In the genomic region with DNA sequence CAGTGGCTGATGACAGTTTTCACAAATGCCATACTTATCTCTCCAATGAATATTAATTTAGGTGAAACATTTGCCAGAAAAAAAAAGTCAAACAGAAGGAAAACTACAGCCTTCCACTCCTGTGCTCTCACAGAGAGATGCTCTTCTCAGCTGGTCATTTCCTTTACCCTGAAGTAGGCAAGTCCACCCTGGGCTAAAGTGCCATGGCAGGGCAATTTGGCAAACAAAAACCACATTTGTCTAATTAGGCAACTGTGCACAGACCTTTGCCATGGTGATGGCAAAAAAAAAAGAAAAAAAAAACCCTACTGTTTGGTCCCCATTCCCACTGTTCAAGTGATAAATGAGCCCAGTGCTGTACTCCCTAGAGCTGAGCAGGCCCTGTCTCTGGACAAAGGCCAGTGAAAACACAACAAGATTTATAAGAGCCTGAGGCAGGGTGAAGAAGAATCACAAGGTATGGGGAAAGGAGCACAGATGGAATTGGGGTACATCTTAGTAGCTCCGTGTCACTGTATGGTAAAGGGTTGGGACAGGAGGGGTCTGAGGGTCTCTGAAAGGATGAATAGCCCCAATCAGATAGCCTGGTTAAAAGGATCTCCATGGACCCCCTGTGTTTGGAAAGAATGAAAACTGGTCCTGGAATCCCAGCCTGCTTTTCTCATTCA, we compare ENCODE assay signal across 18 mouse cellular contexts.
DNase-seq lines count a peak whose midpoint lies in the region; ATAC-seq and TF ChIP-seq lines count a peak whose summit lies in the region.
"Had no signal": no experiment of that assay in that cellular context is flagged by ENCODE, and none has a peak within 500 bp of the region (broad histone marks: within the 10 kb centered on the region; RNA-seq: fewer than 3 reads in every experiment).

No protein-coding gene starts in this region.

- DNase-seq in lung, embryonic 14.5 days = peak; percentile 19
- no peak for DNase-seq in lung, postnatal 4 days
- peak; percentile 45 for DNase-seq in embryo, embryonic 11 days
- DNase-seq in spleen, postnatal 36 days (ENCODE audit: low spot score in 2 of 2) = no peak
- no peak for DNase-seq in layer of hippocampus, adult 8-10 months (ENCODE audit: low spot score in 2 of 2)
- DNase-seq: cerebellum, adult 18-20 months; heart, postnatal 36 days; kidney, postnatal 14 days; thymus, adult 18-20 months had no signal

- H3K36me3 ChIP-seq in lung, embryonic 14.5 days (ENCODE audit: insufficient read depth) = no peaks in the 10 kb centered on the region
- no peaks in the 10 kb centered on the region for H3K36me3 ChIP-seq in hindbrain, embryonic 16.5 days (ENCODE audit: control insufficient read depth, insufficient read depth, low read length)
- H3K36me3 ChIP-seq in neural tube, embryonic 15.5 days = no peaks in the 10 kb centered on the region
- no peaks in the 10 kb centered on the region for H3K36me3 ChIP-seq in heart, embryonic 11.5 days (ENCODE audit: control insufficient read depth, insufficient read depth, low read length)
- H3K36me3 ChIP-seq: embryonic facial prominence, embryonic 13.5 days; midbrain, embryonic 13.5 days had no signal

- no peak overlapping the region for H3K27ac ChIP-seq in lung, embryonic 14.5 days (ENCODE audit: low read depth)
- H3K27ac ChIP-seq in hindbrain, embryonic 16.5 days (ENCODE audit: low read depth, low read length) = no peak overlapping the region
- H3K27ac ChIP-seq in neural tube, embryonic 15.5 days (replicated peaks) = no peak overlapping the region
- H3K27ac ChIP-seq in heart, embryonic 11.5 days (ENCODE audit: low read depth, low read length) = no peak overlapping the region
- H3K27ac ChIP-seq: embryonic facial prominence, embryonic 13.5 days; liver, embryonic 14.5 days; midbrain, embryonic 13.5 days had no signal

- H3K4me2 ChIP-seq in lung, embryonic 14.5 days = no peak overlapping the region
- H3K4me2 ChIP-seq in hindbrain, embryonic 16.5 days (ENCODE audit: low read length) = no peak overlapping the region
- H3K4me2 ChIP-seq in neural tube, embryonic 15.5 days = no peak overlapping the region
- no peak overlapping the region for H3K4me2 ChIP-seq in heart, embryonic 11.5 days
- H3K4me2 ChIP-seq: embryonic facial prominence, embryonic 13.5 days; midbrain, embryonic 13.5 days had no signal

- H3K27me3 ChIP-seq in lung, embryonic 14.5 days (ENCODE audit: insufficient read depth, low read length) = no peaks in the 10 kb centered on the region
- H3K27me3 ChIP-seq in hindbrain, embryonic 16.5 days (replicated peaks; ENCODE audit: control insufficient read depth, insufficient read depth, low read length) = no peaks in the 10 kb centered on the region
- no peaks in the 10 kb centered on the region for H3K27me3 ChIP-seq in neural tube, embryonic 15.5 days (replicated peaks)
- H3K27me3 ChIP-seq in heart, embryonic 11.5 days (ENCODE audit: control insufficient read depth, insufficient read depth, low read length) = no peaks in the 10 kb centered on the region
- H3K27me3 ChIP-seq: embryonic facial prominence, embryonic 13.5 days; midbrain, embryonic 13.5 days had no signal

- 39% methylated on average over 1 of the region's 1 CpGs for WGBS in lung, embryonic 14.5 days
- WGBS in hindbrain, embryonic 16.5 days = 22% methylated on average over 1 of the region's 1 CpGs
- WGBS in neural tube, embryonic 15.5 days = 18% methylated on average over 1 of the region's 1 CpGs
- 69% methylated on average over 1 of the region's 1 CpGs for WGBS in heart, embryonic 11.5 days (ENCODE audit: insufficient replicate concordance)

- no peaks in the 10 kb centered on the region for H3K4me1 ChIP-seq in lung, embryonic 14.5 days (ENCODE audit: insufficient read depth)
- peaks cover 2% of the 10 kb centered on the region; the same call in 1 of the 2 replicates for H3K4me1 ChIP-seq in hindbrain, embryonic 16.5 days (ENCODE audit: control insufficient read depth, insufficient read depth, low read depth, low read length)
- 0 out of 2 replicates have a peak, but pooled peaks cover 4% of the 10 kb centered on the region for H3K4me1 ChIP-seq in neural tube, embryonic 15.5 days
- no peaks in the 10 kb centered on the region; the same call in 1 of the 2 replicates for H3K4me1 ChIP-seq in heart, embryonic 11.5 days (ENCODE audit: control insufficient read depth, insufficient read depth, low read length)
- H3K4me1 ChIP-seq: midbrain, embryonic 13.5 days had no signal

- ATAC-seq in lung, embryonic 14.5 days (ENCODE audit: insufficient read depth) = no peak
- peak; percentile 79; the same call in 1 of the 2 replicates for ATAC-seq in hindbrain, embryonic 16.5 days
- peak; percentile 70 for ATAC-seq in neural tube, embryonic 15.5 days (ENCODE audit: low FRiP score)
- no peak for ATAC-seq in heart, embryonic 11.5 days (replicated peaks; ENCODE audit: insufficient number of reproducible peaks, low FRiP score, low TSS enrichment)
- ATAC-seq: activated CD4-positive, CD25-positive, alpha-beta regulatory T cell, adult 4 months; CD4-positive, CD25-positive, alpha-beta regulatory T cell, adult 4 months; forebrain, embryonic 16.5 days; midbrain, embryonic 13.5 days had no signal

- no peak for TF ChIP-seq CTCF in lung, embryonic 14.5 days (IDR thresholded peaks at IDR 0.05; ENCODE audit: low read depth)

- H3K4me3 ChIP-seq in lung, embryonic 14.5 days (ENCODE audit: low read depth, low read length) = no peak overlapping the region
- H3K4me3 ChIP-seq in hindbrain, embryonic 16.5 days (ENCODE audit: low read length) = no peak overlapping the region
- H3K4me3 ChIP-seq in neural tube, embryonic 15.5 days (replicated peaks) = no peak overlapping the region
- no peak overlapping the region for H3K4me3 ChIP-seq in heart, embryonic 11.5 days (ENCODE audit: low read depth, low read length)
- H3K4me3 ChIP-seq: embryonic facial prominence, embryonic 13.5 days; midbrain, embryonic 13.5 days had no signal

- H3K9me3 ChIP-seq in lung, embryonic 14.5 days (ENCODE audit: low read depth, low read length) = no peaks in the 10 kb centered on the region
- H3K9me3 ChIP-seq in hindbrain, embryonic 16.5 days (ENCODE audit: control insufficient read depth, low read length) = no peaks in the 10 kb centered on the region
- no peaks in the 10 kb centered on the region for H3K9me3 ChIP-seq in neural tube, embryonic 15.5 days (replicated peaks)
- H3K9me3 ChIP-seq in heart, embryonic 11.5 days (replicated peaks; ENCODE audit: control insufficient read depth, low read length) = no peaks in the 10 kb centered on the region
- H3K9me3 ChIP-seq: embryonic facial prominence, embryonic 13.5 days; midbrain, embryonic 13.5 days had no signal

- H3K9ac ChIP-seq in lung, embryonic 14.5 days = no peak overlapping the region
- no peak overlapping the region for H3K9ac ChIP-seq in hindbrain, embryonic 16.5 days (ENCODE audit: low read depth, low read length)
- H3K9ac ChIP-seq in neural tube, embryonic 15.5 days (replicated peaks) = no peak overlapping the region
- no peak overlapping the region for H3K9ac ChIP-seq in heart, embryonic 11.5 days (ENCODE audit: low read depth, low read length)
- H3K9ac ChIP-seq: embryonic facial prominence, embryonic 13.5 days; liver, embryonic 14.5 days; midbrain, embryonic 13.5 days had no signal

Comparison
In these comparisons a context has a peak if more than half of its experiments do, and no peak if none do; other contexts are left out.
1. DNase-seq: peak in lung, embryonic 14.5 days (single experiment) and embryo, embryonic 11 days (single experiment); none in lung, postnatal 4 days (0 of 2), spleen, postnatal 36 days (0 of 2) and layer of hippocampus, adult 8-10 months (0 of 2).
2. ATAC-seq: peak in hindbrain, embryonic 16.5 days (single experiment) and neural tube, embryonic 15.5 days (single experiment); none in lung, embryonic 14.5 days (single experiment) and heart, embryonic 11.5 days (single experiment).